Mouse (Mus musculus) limb, embryonic 14.5 days (tissue): ENCODE measurements around the gene Rmi2. TPM values are rescaled to one million over a fixed set of nuclear protein-coding genes. Genes with fewer than 3 reads are reported as not detected.

ENCODE experiments used
- ATAC-seq: fragments of 200-750 bp; cut with Nextera tagmentation; 2 replicates; pipeline ENCODE4 v1.8.0; 2017; ENCODE audit warnings: low read depth, moderate number of reproducible peaks, moderate TSS enrichment; ENCODE audit not compliant: low FRiP score
- DNase-seq: peaks from one replicate; pipeline ENCODE4 v3.0.0-alpha.2; 2015; ENCODE audit warnings: low spot score
- H3K27ac ChIP-seq: fragments of 300-500 bp; sonication (generic); replicated peaks from 2 replicates; pipeline ENCODE4 v1.5.1; 2014; ENCODE audit warnings: low read depth, mild to moderate bottlenecking, low read length, moderate library complexity, mixed read lengths
- H3K27me3 ChIP-seq: fragments of 300-500 bp; sonication (generic); 2 replicates; pipeline ENCODE4 v1.6.1; 2014; ENCODE audit warnings: low read length, mixed read lengths; ENCODE audit not compliant: control insufficient read depth, insufficient read depth
- H3K36me3 ChIP-seq: fragments of 300-500 bp; sonication (generic); 2 replicates; pipeline ENCODE4 v1.6.1; 2014; ENCODE audit warnings: mild to moderate bottlenecking, low read length, moderate library complexity, mixed read lengths; ENCODE audit not compliant: control insufficient read depth, insufficient read depth
- H3K4me1 ChIP-seq: fragments of 300-500 bp; sonication (generic); 2 replicates; pipeline ENCODE4 v1.6.1; 2014; ENCODE audit warnings: antibody characterized with exemption, low read length, mixed read lengths; ENCODE audit not compliant: control insufficient read depth, insufficient read depth
- H3K4me2 ChIP-seq: fragments of 300-500 bp; sonication (generic); replicated peaks from 2 replicates; pipeline ENCODE4 v1.6.1; 2014; ENCODE audit warnings: low read depth, mild to moderate bottlenecking, low read length, moderate library complexity; ENCODE audit not compliant: severe bottlenecking
- H3K4me3 ChIP-seq: fragments of 300-500 bp; sonication (generic); replicated peaks from 2 replicates; pipeline ENCODE4 v1.5.1; 2014; ENCODE audit warnings: low read length
- H3K9ac ChIP-seq: fragments of 300-500 bp; sonication (generic); 2 replicates; pipeline ENCODE4 v1.6.1; 2014; ENCODE audit warnings: mild to moderate bottlenecking, low read depth, low read length, moderate library complexity; ENCODE audit not compliant: severe bottlenecking
- H3K9me3 ChIP-seq: fragments of 300-500 bp; sonication (generic); 2 replicates; pipeline ENCODE4 v1.6.1; 2016; ENCODE audit warnings: low read length; ENCODE audit not compliant: control insufficient read depth
- POLR2A ChIP-seq: fragments of 200-500 bp; IDR thresholded peaks from 2 replicates; pipeline ENCODE4 v1.8.0; 2012; ENCODE audit warnings: inconsistent platforms, mild to moderate bottlenecking, moderate library complexity, borderline replicate concordance; ENCODE audit not compliant: insufficient read depth, insufficient read length; ENCODE audit errors: extremely low read depth
- WGBS: fragments of 180-500 bp; shearing (Covaris S2); extraction: QIAGEN DNeasy Blood & Tissue Kit; methylation state at CpG from one replicate; pipeline ENCODE4 v1.1.7; 2014; 5-methylcytosine and 5-hydroxymethylcytosine counted together
- polyA plus RNA-seq, 2 experiments: library from polyadenylated mRNA; depleted of rRNA in 1 of 2; stranded (reverse) in 1 of 2; unstranded in 1 of 2; fragments of >200 nt; fragmentation: Nextera tagmentation in 1 of 2; extraction: Ambion mirVana in 1 of 2; gene quantifications; 2 replicates each; pipeline versions ENCODE4 v1.2.1 to v1.2.3; 2012 to 2014

Gene Rmi2
- polyA plus RNA-seq, 2 experiments: 3.4 to 7.3 TPM

GRCm38 (mm10) chr16:10827269-10827668 is 7.6 kb upstream of the Rmi2 start:
- H3K9ac ChIP-seq: no peak overlapping the region
- ATAC-seq (no peak), DNase-seq (no peak)
- H3K4me3 ChIP-seq: no peak overlapping the region
- no peak for TF ChIP-seq POLR2A
- H3K27ac ChIP-seq: no peak overlapping the region
- H3K4me1 ChIP-seq: peaks cover 16% of the 10 kb centered on the region
- H3K36me3 ChIP-seq: no peaks in the 10 kb centered on the region
- no peaks in the 10 kb centered on the region for H3K9me3 ChIP-seq
- 94% methylated on average over 9 of the region's 9 CpGs for WGBS
- no peak overlapping the region for H3K4me2 ChIP-seq
- H3K27me3 ChIP-seq: no peaks in the 10 kb centered on the region

GRCm38 (mm10) chr16:10827766-10828460 is 6.9 kb upstream of the Rmi2 start:
- no peak for TF ChIP-seq POLR2A
- no peaks in the 10 kb centered on the region for H3K9me3 ChIP-seq
- 77% methylated on average over 7 of the region's 7 CpGs for WGBS
- peaks cover 16% of the 10 kb centered on the region for H3K4me1 ChIP-seq
- no peak for ATAC-seq
- no peak overlapping the region for H3K4me3 ChIP-seq
- no peaks in the 10 kb centered on the region for H3K36me3 ChIP-seq
- no peak for DNase-seq
- H3K4me2 ChIP-seq: no peak overlapping the region
- no peak overlapping the region for H3K9ac ChIP-seq
- no peaks in the 10 kb centered on the region for H3K27me3 ChIP-seq
- no peak overlapping the region for H3K27ac ChIP-seq

GRCm38 (mm10) chr16:10828461-10828805 is 6.4 kb upstream of the Rmi2 start:
- Histone ChIP-seq H3K9me3 (no peaks in the 10 kb centered on the region), H3K9ac (no peak overlapping the region), H3K4me2 (no peak overlapping the region), H3K27ac (no peak overlapping the region), H3K4me3 (no peak overlapping the region), H3K27me3 (no peaks in the 10 kb centered on the region), H3K36me3 (no peaks in the 10 kb centered on the region), H3K4me1 (peaks cover 16% of the 10 kb centered on the region)
- no peak for TF ChIP-seq POLR2A
- WGBS: 35% methylated on average over 4 of the region's 4 CpGs
- DNase-seq (no peak), ATAC-seq (no peak)

DNA sequence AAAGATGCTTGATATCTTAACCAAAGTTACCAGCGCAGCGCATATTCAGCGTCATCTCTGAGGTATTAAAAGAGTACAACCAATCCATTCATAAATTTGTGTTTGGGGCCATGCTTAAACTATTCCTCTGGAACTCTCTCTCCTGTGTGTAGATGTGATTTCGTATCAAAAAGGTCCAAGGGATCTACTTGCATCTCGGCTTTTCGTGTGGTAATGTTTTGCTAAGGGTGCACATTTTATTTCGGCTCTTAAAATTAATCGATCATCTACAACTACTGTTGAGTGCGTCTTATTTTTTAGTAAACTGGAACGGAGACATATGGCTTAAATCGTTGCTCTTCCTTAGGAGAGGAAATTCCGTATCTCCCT is 333 bp upstream of the Rmi2 start:
- Histone ChIP-seq H3K9ac (peak overlapping the region; percentile 87), H3K4me2 (peak overlapping the region; percentile 82), H3K4me1 (peaks cover 16% of the 10 kb centered on the region), H3K9me3 (no peaks in the 10 kb centered on the region), H3K36me3 (no peaks in the 10 kb centered on the region), H3K4me3 (peak overlapping the region; percentile 82), H3K27ac (peak overlapping the region; percentile 91; the same call in 1 of the 2 replicates), H3K27me3 (no peaks in the 10 kb centered on the region)
- ATAC-seq (no peak), DNase-seq (no peak)
- WGBS: 8% methylated on average over 12 of the region's 12 CpGs
- no peak for TF ChIP-seq POLR2A

DNA sequence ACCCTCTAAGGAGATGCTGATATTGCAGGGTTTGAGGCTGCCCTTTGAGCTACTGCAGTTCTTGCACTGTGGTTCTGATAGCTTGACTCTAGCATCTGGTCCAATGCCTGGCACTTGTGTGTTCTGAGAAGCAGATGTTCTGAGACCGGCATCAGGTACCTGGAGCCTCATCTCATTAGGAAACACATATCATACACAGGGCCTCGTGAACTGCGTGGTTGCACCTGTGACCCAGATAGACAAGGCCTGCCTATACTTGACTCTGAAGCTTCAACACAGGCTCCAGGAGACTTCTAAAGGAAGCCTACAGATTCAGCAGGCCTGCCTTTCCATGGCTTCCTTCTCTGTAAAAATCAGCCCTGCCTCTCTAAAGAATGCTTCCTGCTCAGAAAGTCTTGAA is 1.5 kb downstream of the Rmi2 start:
- WGBS: 89% methylated on average over 3 of the region's 3 CpGs
- H3K4me3 ChIP-seq: no peak overlapping the region
- H3K36me3 ChIP-seq: no peaks in the 10 kb centered on the region
- peaks cover 18% of the 10 kb centered on the region for H3K4me1 ChIP-seq
- ATAC-seq (no peak), DNase-seq (no peak)
- no peaks in the 10 kb centered on the region for H3K9me3 ChIP-seq
- no peak for TF ChIP-seq POLR2A
- no peak overlapping the region for H3K9ac ChIP-seq
- no peak overlapping the region for H3K4me2 ChIP-seq
- no peaks in the 10 kb centered on the region for H3K27me3 ChIP-seq
- no peak overlapping the region for H3K27ac ChIP-seq

GRCm38 (mm10) chr16:10837250-10837649 is 2.4 kb downstream of the Rmi2 start:
- Histone ChIP-seq H3K9me3 (no peaks in the 10 kb centered on the region), H3K27me3 (no peaks in the 10 kb centered on the region), H3K4me3 (no peak overlapping the region), H3K36me3 (no peaks in the 10 kb centered on the region), H3K9ac (no peak overlapping the region), H3K4me2 (no peak overlapping the region), H3K27ac (no peak overlapping the region), H3K4me1 (peaks cover 20% of the 10 kb centered on the region)
- 76% methylated on average over 3 of the region's 3 CpGs for WGBS
- no peak for DNase-seq
- ATAC-seq: no peak
- TF ChIP-seq POLR2A: no peak
